Mouse (Mus musculus) liver (tissue): ENCODE results near the gene Ptger4.

Experiments used
- DNase-seq: peaks from one replicate; pipeline ENCODE4 v3.0.0-alpha.2; 2020; ENCODE audit warnings: mixed read lengths

Gene Ptger4

DNA sequence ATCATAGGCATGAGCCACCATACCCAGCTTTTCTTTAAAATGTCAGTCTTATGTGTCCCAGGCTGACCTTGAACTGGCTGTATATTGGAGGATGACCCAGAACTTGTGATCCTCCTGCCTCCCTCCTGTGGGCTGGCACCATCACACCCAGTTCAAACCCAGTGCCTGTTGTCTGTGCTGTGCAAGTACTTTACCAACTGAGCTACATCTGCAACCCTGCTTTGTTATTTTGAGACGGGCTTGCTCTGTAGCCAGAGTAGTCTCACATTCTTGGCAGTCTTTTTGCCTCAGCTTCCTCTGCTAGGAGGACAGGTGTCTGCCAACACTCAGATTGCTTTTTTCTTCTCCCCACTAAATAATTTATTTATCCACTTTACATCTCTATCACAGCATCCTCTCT lies 86.6 kb downstream of the Ptger4 start:
- DNase-seq: no peak
